Mouse (Mus musculus): ENCODE data around the gene Sugp1.
"Not testable (repeated sequence)": the region's sequence is repeated elsewhere in the genome, so short reads cannot be mapped to it uniquely, and the experiment has no call there.

Gene Sugp1

DNA sequence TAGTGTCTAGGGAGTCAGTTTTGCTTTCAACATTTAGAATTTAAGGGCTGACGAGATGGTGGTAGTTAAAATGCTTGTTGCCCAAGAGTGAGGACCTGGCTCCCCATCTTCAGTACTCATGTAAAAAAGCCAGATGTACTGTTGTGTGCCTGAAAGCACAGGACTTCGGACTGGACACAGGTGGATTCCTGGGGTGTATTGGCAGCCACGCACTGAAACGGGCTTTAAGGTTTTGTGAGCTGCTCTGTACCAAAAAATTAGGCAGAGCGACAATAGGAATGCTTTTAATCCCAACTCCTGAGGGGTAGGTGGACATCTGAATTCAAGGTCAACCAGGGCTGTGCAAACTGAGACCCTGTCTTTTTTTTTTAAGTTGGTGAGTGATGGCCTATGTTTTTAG is 1.4 kb downstream of the Sugp1 start:
- DNase-seq (ENCODE audit: low spot score) = no peak

DNA sequence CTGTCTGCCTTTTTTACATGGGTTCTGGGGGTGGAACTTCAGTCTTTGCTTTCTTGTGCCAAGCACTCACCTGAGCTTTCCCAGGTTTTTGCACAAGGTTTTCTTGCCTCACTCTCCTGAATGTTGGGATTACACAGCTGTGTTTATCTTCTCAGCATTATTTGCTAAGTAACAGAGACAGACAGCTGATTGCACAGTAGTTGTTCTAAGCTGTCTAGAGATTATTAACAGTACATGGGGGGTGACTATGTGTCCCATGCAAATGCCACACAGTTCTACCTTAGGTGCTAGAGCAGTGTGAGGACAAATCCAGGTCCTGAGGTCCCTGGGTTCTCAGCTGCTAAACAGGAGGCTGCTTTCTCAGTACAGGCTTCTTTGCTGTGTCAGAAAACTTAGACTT is 7.0 kb downstream of the Sugp1 start:
- DNase-seq (ENCODE audit: low spot score) = no peak

- DNase-seq (ENCODE audit: low spot score) = not testable (repeated sequence)
These were observed 7.8 kb downstream of the Sugp1 start for GRCm38 (mm10) chr8:70050434-70050833.

DNA sequence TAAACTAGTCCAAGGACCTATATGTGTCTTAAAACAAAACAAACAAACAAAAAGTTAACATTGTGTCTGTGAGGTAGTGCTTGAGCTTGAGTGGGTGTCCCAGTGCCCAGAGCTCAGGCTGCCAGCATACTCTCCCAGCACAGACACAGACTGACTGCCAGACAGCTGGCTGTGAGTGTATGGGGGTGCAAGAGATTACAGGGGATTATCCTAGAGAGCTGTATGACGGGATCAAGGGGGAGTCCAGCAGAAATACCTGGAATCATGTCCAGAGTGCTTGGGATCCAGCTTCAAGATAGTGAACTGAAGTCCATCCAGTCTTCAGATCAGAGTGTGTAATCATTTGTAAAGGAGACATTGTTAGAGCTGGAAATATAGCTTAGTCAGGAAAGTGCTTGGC is 15.1 kb downstream of the Sugp1 start:
- DNase-seq (ENCODE audit: low spot score) = no peak

DNA sequence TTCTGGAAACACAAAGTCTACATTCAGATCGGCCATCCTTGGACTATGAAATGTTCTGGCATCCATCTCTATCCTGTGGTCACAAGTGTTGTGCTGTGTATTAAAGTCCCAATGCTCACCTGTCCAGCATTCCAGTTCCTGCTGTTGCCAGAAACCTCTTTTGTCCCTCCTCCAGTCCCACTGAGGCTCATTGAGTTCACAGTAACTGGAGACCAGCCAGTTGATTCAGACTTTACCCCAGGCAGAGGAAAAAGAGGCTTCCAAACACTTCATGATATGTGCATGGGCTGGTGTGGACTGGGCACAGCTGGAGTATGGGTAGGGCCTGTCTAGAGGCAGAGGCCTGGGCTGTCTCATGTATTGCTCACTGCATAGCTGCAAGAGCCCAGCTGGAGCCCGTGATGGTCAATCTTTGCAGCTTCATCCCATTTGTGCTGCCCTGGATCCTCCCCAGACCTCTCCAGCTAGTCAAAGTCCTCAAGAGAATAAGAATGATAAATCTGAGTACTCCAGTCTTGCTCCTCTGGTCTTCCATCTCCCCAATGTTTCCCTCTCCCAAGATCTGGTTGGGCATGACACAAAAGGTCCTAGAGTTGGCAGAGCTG is 29.3 kb downstream of the Sugp1 start:
- DNase-seq (ENCODE audit: low spot score) = no peak

DNA sequence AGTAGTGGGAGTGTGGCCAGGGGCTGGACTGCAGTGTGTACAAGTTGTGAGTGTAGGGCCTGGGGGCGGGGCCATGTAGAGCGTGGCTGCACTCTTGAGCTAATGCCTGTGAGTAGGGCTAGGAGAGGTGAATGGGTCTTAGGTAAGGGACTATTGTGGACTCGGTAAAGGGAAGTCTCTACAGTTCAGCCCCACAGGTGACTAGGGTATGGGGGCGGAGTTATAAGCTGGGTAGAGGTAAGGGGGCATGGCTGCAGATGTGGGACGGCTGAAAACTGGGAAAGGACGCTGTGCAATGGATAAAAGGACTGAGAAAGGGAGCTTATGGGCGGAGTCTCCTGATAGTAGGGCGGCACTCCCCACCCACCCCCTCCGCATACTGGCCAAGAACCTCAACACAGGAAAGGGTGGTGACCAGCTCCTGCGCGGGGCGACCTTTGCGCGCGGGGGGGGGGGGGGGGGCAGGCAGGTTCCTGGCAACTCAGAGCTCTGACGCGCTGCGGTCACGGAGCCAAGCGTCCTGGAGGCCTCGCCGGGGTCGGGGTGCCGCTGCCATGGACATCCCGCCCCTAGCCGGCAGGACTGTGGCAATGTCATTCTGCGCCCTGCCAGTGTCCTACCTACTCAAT is 29.9 kb downstream of the Sugp1 start, which contains the start of gene Tm6sf2:
TSS of gene Tm6sf2 (plus strand) at position 484 of the 629 bp plus-strand sequence.
- DNase-seq (ENCODE audit: low spot score) = peak; percentile 32

DNA sequence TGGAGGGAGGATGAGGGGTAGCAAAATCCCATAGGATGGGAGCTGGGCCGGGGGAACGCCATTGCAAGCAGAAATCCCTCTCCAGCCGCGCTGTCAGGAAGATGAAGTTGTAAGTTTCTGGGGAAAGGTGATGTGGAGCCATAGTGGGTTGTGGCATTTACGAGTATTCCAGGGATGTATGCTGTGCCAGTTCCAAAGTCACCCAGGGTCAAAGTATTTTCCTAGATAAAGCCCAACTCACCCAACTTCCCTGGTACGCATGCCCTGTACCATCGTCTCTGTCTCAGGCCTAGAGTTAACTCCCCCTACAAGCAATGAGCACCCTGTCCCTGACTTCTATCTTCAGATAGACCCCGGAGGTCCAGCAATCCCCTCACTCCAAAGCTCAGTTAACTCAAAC is 30.5 kb downstream of the Sugp1 start:
- DNase-seq (ENCODE audit: low spot score) = no peak

DNA sequence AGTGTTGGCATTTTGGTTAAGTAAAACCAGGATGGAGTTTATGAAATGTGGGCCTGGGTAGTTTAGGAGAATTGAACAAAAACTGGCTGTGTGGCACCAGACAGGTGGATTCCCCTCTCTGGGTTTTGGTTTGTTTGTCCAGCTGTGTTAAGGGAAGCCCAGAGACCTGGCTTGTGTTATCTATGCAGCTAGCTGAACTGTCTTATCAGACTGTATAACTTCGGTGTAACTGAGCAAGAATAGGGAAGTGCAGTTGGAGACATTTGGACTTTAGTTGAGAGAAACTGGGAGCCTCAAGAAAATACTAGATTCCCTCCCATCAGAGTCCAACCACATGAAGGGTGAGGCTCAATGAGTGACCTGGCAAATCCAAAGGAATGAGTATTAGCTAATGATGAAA is 31.1 kb downstream of the Sugp1 start:
- DNase-seq (ENCODE audit: low spot score) = no peak

DNA sequence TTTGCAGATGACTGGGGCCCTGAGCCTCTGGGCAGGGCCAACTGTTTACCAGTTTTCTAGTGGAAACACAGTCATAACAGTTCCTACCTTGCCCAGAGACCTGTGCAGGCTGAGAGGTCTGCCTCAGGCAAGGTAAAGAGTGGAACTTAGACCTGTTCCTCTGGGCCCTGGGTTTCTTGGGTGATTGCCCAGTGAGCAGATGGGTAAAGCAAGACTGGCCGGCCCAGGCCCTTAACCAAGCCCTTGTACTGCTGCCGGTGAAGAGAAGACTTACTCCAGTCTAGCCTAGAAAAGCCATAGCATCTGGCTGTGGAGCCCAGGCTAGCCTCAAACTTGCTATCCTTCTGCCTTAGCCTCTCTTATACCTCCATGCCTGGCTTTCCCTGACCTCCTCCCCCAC is 39.4 kb downstream of the Sugp1 start:
- DNase-seq (ENCODE audit: low spot score) = no peak

GRCm38 (mm10) chr8:70083285-70083684 is 40.7 kb downstream of the Sugp1 start, which contains the start of gene Hapln4:
TSS of gene Hapln4 (plus strand) at chr8:70083457.
- peak; percentile 10 for DNase-seq (ENCODE audit: low spot score)

DNA sequence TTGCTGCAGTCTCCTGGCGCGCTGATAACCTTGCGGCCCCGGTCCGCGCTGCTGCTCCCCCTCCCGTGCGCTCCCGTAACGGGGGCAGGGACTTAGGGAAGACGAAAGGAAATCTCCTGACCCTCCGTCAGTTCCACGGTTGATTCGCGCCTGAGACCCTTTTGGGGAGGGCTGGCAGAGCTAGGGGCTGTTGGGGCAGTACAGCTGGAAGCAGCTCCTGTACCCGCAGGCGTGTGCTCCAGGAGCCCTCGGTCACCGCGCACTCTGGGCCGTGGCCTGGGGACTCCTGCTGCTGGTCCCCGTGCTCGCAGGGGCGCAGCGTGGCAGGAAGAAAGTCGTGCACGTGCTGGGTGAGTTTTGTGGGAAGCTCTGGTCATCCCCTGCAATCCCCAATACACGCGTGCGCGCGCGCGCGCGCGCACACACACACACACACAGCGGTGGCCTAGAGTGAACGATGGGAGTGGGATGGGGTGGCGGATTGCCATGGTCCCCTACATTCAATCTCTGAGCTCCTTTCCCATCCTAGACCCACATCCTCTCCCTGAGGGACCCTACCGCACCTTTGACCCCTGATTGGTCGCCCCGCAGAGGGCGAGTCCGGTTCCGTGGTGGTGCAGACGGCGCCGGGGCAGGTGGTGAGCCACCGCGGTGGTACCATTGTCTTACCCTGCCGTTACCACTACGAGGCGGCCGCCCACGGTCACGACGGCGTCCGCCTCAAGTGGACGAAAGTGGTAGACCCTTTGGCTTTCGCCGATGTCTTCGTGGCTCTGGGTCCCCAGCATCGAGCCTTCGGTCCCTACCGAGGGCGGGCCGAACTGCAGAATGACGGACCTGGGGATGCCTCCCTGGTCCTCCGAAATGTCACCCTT is 41.8 kb downstream of the Sugp1 start:
- DNase-seq (ENCODE audit: low spot score) = no peak

GRCm38 (mm10) chr8:70086151-70086550 is 43.5 kb downstream of the Sugp1 start:
- no peak for DNase-seq (ENCODE audit: low spot score)

- no peak for DNase-seq (ENCODE audit: low spot score)
These were observed 44.6 kb downstream of the Sugp1 start for GRCm38 (mm10) chr8:70087237-70087636.

- peak; percentile 5 for DNase-seq (ENCODE audit: low spot score)
These were observed 45.4 kb downstream of the Sugp1 start for GRCm38 (mm10) chr8:70087836-70088650.

GRCm38 (mm10) chr8:70089296-70089960 is 46.8 kb downstream of the Sugp1 start:
- no peak for DNase-seq (ENCODE audit: low spot score)

DNA sequence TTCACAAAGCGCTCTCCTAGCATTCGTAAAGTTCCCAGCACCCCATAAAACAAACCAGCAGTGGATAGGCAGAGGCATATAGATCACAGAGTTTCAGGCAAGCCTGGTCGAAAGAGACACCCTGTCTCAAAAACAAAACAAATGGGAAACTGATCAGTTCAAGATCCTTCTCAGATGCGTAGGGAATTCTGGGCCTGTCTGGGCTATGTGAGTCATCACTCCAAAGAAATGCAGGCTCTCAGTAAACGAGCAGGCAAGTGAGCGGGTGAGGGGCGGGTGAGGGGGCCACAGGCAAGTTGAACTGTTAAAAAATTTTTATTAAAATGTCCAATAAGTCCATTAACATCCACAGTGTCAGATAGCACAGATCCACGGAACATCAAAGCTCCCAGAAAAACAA is 50.2 kb downstream of the Sugp1 start:
- no peak for DNase-seq (ENCODE audit: low spot score)

- DNase-seq (ENCODE audit: low spot score) = no peak
These were observed 56.7 kb downstream of the Sugp1 start for GRCm38 (mm10) chr8:70099276-70099675.

DNA sequence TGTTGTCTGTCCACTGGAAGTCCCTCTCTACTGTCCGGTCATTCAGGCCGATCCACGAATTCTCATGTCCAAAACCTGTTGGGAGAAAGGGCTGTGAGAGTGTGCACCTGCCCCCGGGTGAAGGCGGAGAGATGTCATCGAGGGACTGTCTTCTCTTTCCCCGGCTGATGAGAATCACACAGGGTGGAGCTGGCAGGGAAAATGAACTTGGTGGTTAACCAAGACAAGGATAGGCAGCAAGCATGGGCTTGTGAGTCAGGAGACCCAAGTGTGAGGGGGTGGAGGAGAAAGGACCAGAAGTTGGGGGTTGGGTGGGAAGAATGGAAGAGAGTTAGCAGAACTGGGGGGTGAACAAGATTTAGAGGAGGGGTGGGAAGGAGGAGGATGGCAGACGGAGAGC is 57.6 kb downstream of the Sugp1 start:
- DNase-seq (ENCODE audit: low spot score) = no peak

DNA sequence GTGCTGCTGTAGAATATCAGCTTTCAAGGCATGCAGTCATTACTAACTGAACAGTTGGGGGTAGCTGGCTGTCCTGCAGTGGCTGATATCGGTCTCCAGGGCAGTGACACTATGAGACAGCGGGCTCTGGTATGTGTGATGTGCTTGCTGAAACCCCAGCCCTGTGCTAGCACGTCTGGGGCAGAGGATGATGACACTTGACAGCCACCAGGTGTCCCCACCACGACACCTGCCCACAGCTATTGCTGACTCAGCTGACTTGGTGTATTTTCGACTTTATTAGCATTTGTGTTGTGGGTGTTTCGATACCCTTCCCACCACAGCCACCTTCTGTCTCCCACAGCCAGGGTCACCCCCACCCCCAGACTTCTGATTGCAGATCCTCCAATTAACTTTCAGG is 61.9 kb downstream of the Sugp1 start:
- peak; percentile 18 for DNase-seq (ENCODE audit: low spot score)

DNA sequence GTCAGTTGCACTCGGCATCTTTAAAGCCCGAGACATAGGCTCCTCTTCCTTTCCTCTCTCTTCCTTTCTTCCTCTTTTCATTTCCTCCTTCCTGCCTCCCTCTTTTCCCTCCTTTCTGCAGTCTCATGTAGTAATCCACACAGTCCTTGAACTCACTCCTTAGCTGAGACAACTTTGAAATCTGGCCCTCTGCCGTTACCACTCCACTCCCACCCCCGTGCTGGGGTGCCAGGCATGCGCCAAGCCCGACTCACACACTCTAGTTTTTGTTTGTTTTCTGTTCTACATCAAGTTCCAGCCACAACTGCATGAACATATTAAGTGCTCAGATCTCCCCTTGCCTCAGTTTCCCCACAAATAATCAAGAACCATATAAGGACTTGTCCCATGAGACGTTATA is 62.3 kb downstream of the Sugp1 start:
- no peak for DNase-seq (ENCODE audit: low spot score)

DNA sequence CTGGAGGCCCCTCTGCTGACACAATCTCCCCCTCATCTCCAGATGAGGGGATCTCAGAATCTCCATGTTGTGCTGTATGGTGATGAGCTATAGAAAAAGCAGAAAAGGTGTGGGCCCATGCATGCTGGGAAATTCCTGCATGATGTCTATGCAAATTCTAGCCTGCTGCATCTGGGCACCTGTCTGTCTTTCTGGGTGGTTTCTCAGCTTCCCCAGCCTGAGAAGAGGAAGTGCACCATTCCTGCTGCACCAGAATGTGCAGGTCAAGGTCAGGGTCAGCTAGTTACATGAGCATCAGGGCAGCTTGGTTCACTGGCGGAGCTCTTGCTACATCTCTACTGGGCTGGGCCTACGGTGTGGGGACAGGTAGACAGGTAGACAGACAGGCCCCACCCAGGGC is 67.8 kb downstream of the Sugp1 start:
- no peak for DNase-seq (ENCODE audit: low spot score)
